Mouse (Mus musculus): ENCODE measurements around the gene Tppp3.

DNA sequence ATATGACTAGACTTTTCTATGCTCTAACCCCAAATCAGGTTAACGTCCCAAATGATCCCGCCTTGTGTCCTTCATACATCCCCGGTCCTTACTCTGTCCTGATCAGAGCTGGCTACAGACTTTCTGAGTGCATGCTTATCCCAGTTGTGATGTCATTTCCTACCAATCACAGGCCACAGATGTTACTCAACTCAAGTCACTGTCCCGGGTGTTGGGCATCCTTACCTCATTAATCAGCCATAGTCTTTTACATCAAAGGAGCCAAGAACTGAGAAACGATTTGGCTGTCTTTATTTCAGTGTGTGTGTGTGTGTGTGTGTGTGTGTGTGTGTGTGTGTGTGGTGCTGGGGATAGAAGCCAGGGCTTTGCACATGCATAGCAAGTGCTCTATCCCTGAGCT is 17.2 kb downstream of the Tppp3 start:
- no peak for TF ChIP-seq POLR2A (IDR thresholded peaks at IDR 0.05; ENCODE audit: control insufficient read depth, low read depth, low read length)
- no peak for TF ChIP-seq CTCF (IDR thresholded peaks at IDR 0.05; ENCODE audit: control insufficient read depth, insufficient read depth, insufficient replicate concordance, low read depth, low read length)

Measured in testis, adult 2 months (tissue).